Mouse (Mus musculus) lung, adult 2 months (tissue): Measurements from ENCODE around the gene Car15. TPM values are rescaled to one million over a fixed set of nuclear protein-coding genes. Genes with fewer than 3 reads are reported as not detected.

Source experiments
- DNase-seq: peaks from one replicate; pipeline ENCODE4 v3.0.0; 2022
- H3K4me1 ChIP-seq: fragments of 200-500 bp; 2 replicates; pipeline ENCODE4 v1.6.1; 2011; ENCODE audit warnings: low read length; ENCODE audit not compliant: control insufficient read depth, insufficient read depth
- H3K4me3 ChIP-seq: fragments of 200-500 bp; replicated peaks from 2 replicates; pipeline ENCODE3; 2011; ENCODE audit warnings: low read depth, mild to moderate bottlenecking, control low read depth, low read length; ENCODE audit errors: extremely low read depth
- CTCF ChIP-seq: fragments of 200-500 bp; IDR thresholded peaks from 2 replicates; pipeline ENCODE4 v1.5.1; 2011; ENCODE audit warnings: mild to moderate bottlenecking, low read length, control low read depth; ENCODE audit not compliant: insufficient read depth
- POLR2A ChIP-seq: fragments of 200-500 bp; IDR thresholded peaks from 2 replicates; pipeline ENCODE4 v1.6.1; 2011; ENCODE audit warnings: low read depth, mild to moderate bottlenecking, control low read depth, low read length, borderline replicate concordance; ENCODE audit errors: extremely low read depth
- WGBS: fragments of 180-500 bp; shearing (Covaris S2); methylation state at CpG from one replicate; pipeline ENCODE4 v1.1.7; 2018; 5-methylcytosine and 5-hydroxymethylcytosine counted together
- polyA plus RNA-seq: library from polyadenylated mRNA; depleted of rRNA; stranded (reverse); fragments of >200 nt; gene quantifications from 2 replicates; pipeline ENCODE4 v1.2.3, GENCODE M21; 2012

Car15 gene
- polyA plus RNA-seq, 1 experiment, result 7.5 TPM

- Histone ChIP-seq H3K4me3 (no peak overlapping the region), H3K4me1 (peaks cover 21% of the 10 kb centered on the region; the same call in 1 of the 2 replicates)
- WGBS, result 49% methylated on average over 7 of the region's 7 CpGs
- TF ChIP-seq CTCF (no peak), POLR2A (no peak)
- no peak for DNase-seq
Observed at GRCm38 (mm10) chr16:17804982-17805381, 33.2 kb downstream of the Car15 start.

- Histone ChIP-seq H3K4me3 (no peak overlapping the region), H3K4me1 (peaks cover 21% of the 10 kb centered on the region; the same call in 1 of the 2 replicates)
- DNase-seq, result no peak
- TF ChIP-seq CTCF (no peak), POLR2A (no peak)
- WGBS, result 22% methylated on average over 33 of the region's 33 CpGs
Observed at GRCm38 (mm10) chr16:17804449-17804912, 33.7 kb downstream of the Car15 start.

- peaks cover 21% of the 10 kb centered on the region for H3K4me1 ChIP-seq
Observed at GRCm38 (mm10) chr16:17803675-17804448, 34.3 kb downstream of the Car15 start.

GRCm38 (mm10) chr16:17802839-17803674 is 35.1 kb downstream of the Car15 start:
- Histone ChIP-seq H3K4me3 (peak overlapping the region; percentile 34), H3K4me1 (peaks cover 21% of the 10 kb centered on the region)
- WGBS, result 18% methylated on average over 83 of the region's 83 CpGs
- TF ChIP-seq CTCF (no peak), POLR2A (no peak)
- peak; percentile 53 for DNase-seq

More at GRCm38 (mm10) chr16:17803675-17804448, 34.3 kb downstream of the Car15 start:
- 48% methylated on average over 33 of the region's 33 CpGs for whole genome bisulfite sequencing
- TF ChIP-seq CTCF (no peak), POLR2A (no peak)
- no peak for DNase-seq
- H3K4me3 ChIP-seq, result peak overlapping the region; percentile 26

GRCm38 (mm10) chr16:17802456-17802838 is 35.7 kb downstream of the Car15 start:
- TF ChIP-seq CTCF (no peak), POLR2A (no peak)
- H3K4me3 ChIP-seq, result peak overlapping the region; percentile 34
- peaks cover 19% of the 10 kb centered on the region for H3K4me1 ChIP-seq
- DNase-seq, result no peak
- 28% methylated on average over 18 of the region's 18 CpGs for WGBS

GRCm38 (mm10) chr16:17801777-17802455 is 36.2 kb downstream of the Car15 start:
- DNase-seq, result no peak
- peaks cover 20% of the 10 kb centered on the region for H3K4me1 ChIP-seq
- 31% methylated on average over 7 of the region's 7 CpGs for WGBS
- no peak overlapping the region for H3K4me3 ChIP-seq
- TF ChIP-seq CTCF (no peak), POLR2A (no peak)

- TF ChIP-seq POLR2A, result no peak
- TF ChIP-seq CTCF, result no peak
- H3K4me1 ChIP-seq, result peaks cover 26% of the 10 kb centered on the region
Observed at GRCm38 (mm10) chr16:17799584-17799983, 38.6 kb downstream of the Car15 start.

GRCm38 (mm10) chr16:17798321-17799180 is 39.6 kb downstream of the Car15 start:
- H3K4me1 ChIP-seq, result peaks cover 26% of the 10 kb centered on the region
- TF ChIP-seq POLR2A (no peak), CTCF (no peak)
- 11% methylated on average over 44 of the region's 45 CpGs for WGBS
- DNase-seq, result peak; percentile 51
- peak overlapping the region; percentile 71 for H3K4me3 ChIP-seq

More at GRCm38 (mm10) chr16:17799584-17799983, 38.6 kb downstream of the Car15 start:
- no peak for DNase-seq
- H3K4me3 ChIP-seq, result no peak overlapping the region
